Comparison of ENCODE assay signal across 14 mouse cellular contexts in genomic region chr7:6866351-6866750, GRCm38 (mm10).
DNase-seq lines count a peak whose midpoint lies in the region; ATAC-seq and TF ChIP-seq lines count a peak whose summit lies in the region.
"Had no signal": no experiment of that assay in that cellular context is flagged by ENCODE, and none has a peak within 500 bp of the region (broad histone marks: within the 10 kb centered on the region; RNA-seq: fewer than 3 reads in every experiment).

No protein-coding gene starts in this region.

- no peak for DNase-seq in hindbrain, embryonic 11.5 days (ENCODE audit: low spot score)
- peak; percentile 77 for DNase-seq in cerebellum, adult 9-11 months
- DNase-seq in layer of hippocampus, adult 2 months (ENCODE audit: low spot score in 2 of 2), result peak in 1 of 2 experiments; percentile 53
- DNase-seq in spleen, adult 12 weeks (ENCODE audit: low spot score), result no peak
- DNase-seq in thymus, postnatal 0 days (ENCODE audit: low spot score), result no peak
- DNase-seq: gastrocnemius, postnatal 25 days; kidney, adult 11 months; lung, adult 18-20 months had no signal

- no peak overlapping the region for H3K4me2 ChIP-seq in hindbrain, embryonic 15.5 days
- H3K4me2 ChIP-seq in hindbrain, embryonic 11.5 days (replicated peaks; ENCODE audit: low read depth, low read length), result no peak overlapping the region
- H3K4me2 ChIP-seq in midbrain, embryonic 16.5 days (ENCODE audit: low read length), result no peak overlapping the region
- no peak overlapping the region for H3K4me2 ChIP-seq in midbrain, embryonic 15.5 days
- H3K4me2 ChIP-seq: limb, embryonic 13.5 days had no signal

- ATAC-seq in hindbrain, embryonic 15.5 days (ENCODE audit: low FRiP score, low read depth), result 0 out of 2 replicates have a peak, but pooled peaks have one; percentile 15
- no peak for ATAC-seq in hindbrain, embryonic 11.5 days (ENCODE audit: low FRiP score)
- ATAC-seq in midbrain, embryonic 16.5 days, result no peak
- ATAC-seq in midbrain, embryonic 15.5 days (replicated peaks), result no peak
- ATAC-seq: activated CD4-positive, CD25-positive, alpha-beta regulatory T cell, adult 4 months had no signal

- H3K27ac ChIP-seq in hindbrain, embryonic 15.5 days (replicated peaks), result no peak overlapping the region
- H3K27ac ChIP-seq in hindbrain, embryonic 11.5 days (ENCODE audit: low read depth, low read length), result no peak overlapping the region
- H3K27ac ChIP-seq in midbrain, embryonic 16.5 days (ENCODE audit: low read length), result peak overlapping the region; percentile 24; the same call in 1 of the 2 replicates
- no peak overlapping the region for H3K27ac ChIP-seq in midbrain, embryonic 15.5 days
- H3K27ac ChIP-seq in layer of hippocampus, adult 2 months, result 0 out of 2 replicates have a peak overlapping the region, but pooled peaks have one; percentile 14
- H3K27ac ChIP-seq: limb, embryonic 13.5 days had no signal

- H3K4me1 ChIP-seq in hindbrain, embryonic 15.5 days (replicated peaks), result peaks cover 13% of the 10 kb centered on the region
- no peaks in the 10 kb centered on the region for H3K4me1 ChIP-seq in hindbrain, embryonic 11.5 days (replicated peaks; ENCODE audit: control insufficient read depth, insufficient read depth, low read length)
- H3K4me1 ChIP-seq in midbrain, embryonic 16.5 days (ENCODE audit: control insufficient read depth, insufficient read depth, low read length), result peaks cover 19% of the 10 kb centered on the region
- H3K4me1 ChIP-seq in midbrain, embryonic 15.5 days, result peaks cover 27% of the 10 kb centered on the region
- H3K4me1 ChIP-seq: limb, embryonic 13.5 days had no signal

- no peak for TF ChIP-seq CTCF in layer of hippocampus, adult 2 months (conservative IDR thresholded peaks at IDR 0.05)

- H3K9me3 ChIP-seq in hindbrain, embryonic 15.5 days, result no peaks in the 10 kb centered on the region
- no peaks in the 10 kb centered on the region for H3K9me3 ChIP-seq in hindbrain, embryonic 11.5 days (ENCODE audit: control insufficient read depth, low read length)
- H3K9me3 ChIP-seq in midbrain, embryonic 16.5 days (replicated peaks; ENCODE audit: control insufficient read depth, low read length, poor library complexity, severe bottlenecking), result no peaks in the 10 kb centered on the region
- no peaks in the 10 kb centered on the region for H3K9me3 ChIP-seq in midbrain, embryonic 15.5 days
- H3K9me3 ChIP-seq: limb, embryonic 13.5 days had no signal

- H3K27me3 ChIP-seq in hindbrain, embryonic 15.5 days, result no peaks in the 10 kb centered on the region
- H3K27me3 ChIP-seq in hindbrain, embryonic 11.5 days (ENCODE audit: control insufficient read depth, insufficient read depth, low read length), result no peaks in the 10 kb centered on the region
- H3K27me3 ChIP-seq in midbrain, embryonic 16.5 days (ENCODE audit: control insufficient read depth, insufficient read depth, low read depth, low read length), result no peaks in the 10 kb centered on the region
- no peaks in the 10 kb centered on the region for H3K27me3 ChIP-seq in midbrain, embryonic 15.5 days (replicated peaks)
- H3K27me3 ChIP-seq: limb, embryonic 13.5 days had no signal

- H3K36me3 ChIP-seq in hindbrain, embryonic 15.5 days, result no peaks in the 10 kb centered on the region
- H3K36me3 ChIP-seq in hindbrain, embryonic 11.5 days (ENCODE audit: control insufficient read depth, insufficient read depth, low read length), result no peaks in the 10 kb centered on the region
- no peaks in the 10 kb centered on the region for H3K36me3 ChIP-seq in midbrain, embryonic 16.5 days (ENCODE audit: control insufficient read depth, insufficient read depth, low read length)
- H3K36me3 ChIP-seq in midbrain, embryonic 15.5 days (replicated peaks), result no peaks in the 10 kb centered on the region
- H3K36me3 ChIP-seq: limb, embryonic 13.5 days had no signal

- no peak overlapping the region for H3K4me3 ChIP-seq in hindbrain, embryonic 15.5 days
- no peak overlapping the region for H3K4me3 ChIP-seq in hindbrain, embryonic 11.5 days (ENCODE audit: low read depth, low read length)
- no peak overlapping the region for H3K4me3 ChIP-seq in midbrain, embryonic 16.5 days (ENCODE audit: low read depth, low read length)
- no peak overlapping the region for H3K4me3 ChIP-seq in midbrain, embryonic 15.5 days
- no peak overlapping the region for H3K4me3 ChIP-seq in layer of hippocampus, adult 2 months
- H3K4me3 ChIP-seq: limb, embryonic 13.5 days; myocyte had no signal

- no peak overlapping the region for H3K9ac ChIP-seq in hindbrain, embryonic 15.5 days
- no peak overlapping the region for H3K9ac ChIP-seq in hindbrain, embryonic 11.5 days (ENCODE audit: low read depth, low read length)
- H3K9ac ChIP-seq in midbrain, embryonic 16.5 days (ENCODE audit: low read depth, low read length), result no peak overlapping the region
- H3K9ac ChIP-seq in midbrain, embryonic 15.5 days, result no peak overlapping the region
- H3K9ac ChIP-seq: limb, embryonic 13.5 days had no signal

Comparison
In these comparisons a context has a peak if more than half of its experiments do, and no peak if none do; other contexts are left out.
1. H3K27ac ChIP-seq: peak in midbrain, embryonic 16.5 days (single experiment) and layer of hippocampus, adult 2 months (single experiment); none in hindbrain, embryonic 15.5 days (single experiment), hindbrain, embryonic 11.5 days (single experiment) and midbrain, embryonic 15.5 days (single experiment).